Comparison of ENCODE assay signal across 9 mouse cellular contexts in genomic region chr17:32676040-32676635, GRCm38 (mm10). TPM values are rescaled to one million over a fixed set of nuclear protein-coding genes. Genes with fewer than 3 reads are reported as not detected.
DNase-seq lines count a peak whose midpoint lies in the region; ATAC-seq and TF ChIP-seq lines count a peak whose summit lies in the region.
"Had no signal": no experiment of that assay in that cellular context is flagged by ENCODE, and none has a peak within 500 bp of the region (broad histone marks: within the 10 kb centered on the region; RNA-seq: fewer than 3 reads in every experiment).

No protein-coding gene starts in this region.

- intact Hi-C loops in left cerebral cortex, postnatal 36 days (cut with DNase I) = no loop called here

- peak overlapping the region; percentile 40 for H3K4me2 ChIP-seq in lung, embryonic 14.5 days
- H3K4me2 ChIP-seq in midbrain, embryonic 11.5 days = 0 out of 2 replicates have a peak overlapping the region, but pooled peaks have one; percentile 6

- H3K27me3 ChIP-seq in lung, embryonic 14.5 days (ENCODE audit: insufficient read depth, low read length) = no peaks in the 10 kb centered on the region
- H3K27me3 ChIP-seq in hindbrain, embryonic 10.5 days (ENCODE audit: insufficient read depth, poor library complexity, severe bottlenecking) = no peaks in the 10 kb centered on the region
- H3K27me3 ChIP-seq in midbrain, embryonic 11.5 days (ENCODE audit: control insufficient read depth, insufficient read depth, low read length) = no peaks in the 10 kb centered on the region

- no peak for TF ChIP-seq CTCF in lung, embryonic 14.5 days (IDR thresholded peaks at IDR 0.05; ENCODE audit: low read depth)

- 31% methylated on average over 21 of the region's 21 CpGs for WGBS in lung, embryonic 14.5 days
- WGBS in hindbrain, embryonic 10.5 days = 44% methylated on average over 21 of the region's 21 CpGs
- WGBS in midbrain, embryonic 11.5 days = 43% methylated on average over 21 of the region's 21 CpGs

- no peak overlapping the region for H3K27ac ChIP-seq in lung, embryonic 14.5 days (ENCODE audit: low read depth)
- no peak overlapping the region for H3K27ac ChIP-seq in hindbrain, embryonic 10.5 days
- H3K27ac ChIP-seq in midbrain, embryonic 11.5 days (ENCODE audit: low read depth, low read length) = no peak overlapping the region

- no peak overlapping the region for H3K9ac ChIP-seq in lung, embryonic 14.5 days
- H3K9ac ChIP-seq in midbrain, embryonic 11.5 days (ENCODE audit: low read length) = peak overlapping the region; percentile 9

- H3K4me1 ChIP-seq in lung, embryonic 14.5 days (ENCODE audit: insufficient read depth) = no peaks in the 10 kb centered on the region
- peaks cover 6% of the 10 kb centered on the region; the same call in 1 of the 2 replicates for H3K4me1 ChIP-seq in hindbrain, embryonic 10.5 days (replicated peaks)
- H3K4me1 ChIP-seq in midbrain, embryonic 11.5 days (ENCODE audit: control insufficient read depth, insufficient read depth, low read length) = no peaks in the 10 kb centered on the region

- ATAC-seq in lung, embryonic 14.5 days (ENCODE audit: insufficient read depth) = no peak
- no peak for ATAC-seq in midbrain, embryonic 11.5 days (ENCODE audit: low FRiP score)

- H3K9me3 ChIP-seq in lung, embryonic 14.5 days (ENCODE audit: low read depth, low read length) = no peaks in the 10 kb centered on the region
- H3K9me3 ChIP-seq in hindbrain, embryonic 10.5 days = no peaks in the 10 kb centered on the region
- H3K9me3 ChIP-seq in midbrain, embryonic 11.5 days (ENCODE audit: control insufficient read depth, low read length) = no peaks in the 10 kb centered on the region

- peak; percentile 8 for DNase-seq in lung, embryonic 14.5 days
- DNase-seq in lung, postnatal 25 days (ENCODE audit: low spot score) = no peak
- DNase-seq in hindbrain, embryonic 10.5 days (ENCODE audit: low spot score) = peak; percentile 27
- no peak for DNase-seq in midbrain, embryonic 11.5 days (ENCODE audit: low spot score, missing footprints)
- DNase-seq in thymus, postnatal 4 days = peak; percentile 49
- DNase-seq in left cerebral cortex, postnatal 36 days (ENCODE audit: low spot score in 2 of 2) = no peak
- no peak for DNase-seq in layer of hippocampus, adult 9-11 months
- DNase-seq in spleen, adult 18-20 months = no peak

- no peak overlapping the region for H3K4me3 ChIP-seq in lung, embryonic 14.5 days (ENCODE audit: low read depth, low read length)
- peak overlapping the region; percentile 16; the same call in 1 of the 2 replicates for H3K4me3 ChIP-seq in hindbrain, embryonic 10.5 days
- no peak overlapping the region for H3K4me3 ChIP-seq in midbrain, embryonic 11.5 days (ENCODE audit: low read depth, low read length)

- no peaks in the 10 kb centered on the region for H3K36me3 ChIP-seq in lung, embryonic 14.5 days (ENCODE audit: insufficient read depth)
- H3K36me3 ChIP-seq in hindbrain, embryonic 10.5 days = no peaks in the 10 kb centered on the region
- H3K36me3 ChIP-seq in midbrain, embryonic 11.5 days (ENCODE audit: control insufficient read depth, insufficient read depth, low read length) = no peaks in the 10 kb centered on the region

RNA-seq across cellular contexts. Expression of gene Cyp4f15, which starts 9.3 kb away (rescaled TPM):
- polyA plus RNA-seq in lung, embryonic 14.5 days (2014; fragmentation: Nextera tagmentation; extraction: Ambion mirVana) = not detected in 2 replicates
- polyA plus RNA-seq in hindbrain, embryonic 10.5 days (2016; fragmentation: Nextera tagmentation; extraction: Ambion mirVana) = 2.3 and 3.8 TPM in 2 replicates
- polyA plus RNA-seq in midbrain, embryonic 11.5 days (2014; fragmentation: Nextera tagmentation; extraction: Ambion mirVana) = 0.46 and 1.0 TPM in 2 replicates
- 10 to 100 TPM; 18.3 to 19.3 TPM for total RNA-seq in left cerebral cortex, postnatal 36 days (2021)

RNA-seq across cellular contexts. Expression of gene Cyp4f40, which starts 17.4 kb away (rescaled TPM):
- not detected in 2 replicates for polyA plus RNA-seq in lung, embryonic 14.5 days (2014; fragmentation: Nextera tagmentation; extraction: Ambion mirVana)
- not detected in 2 replicates for polyA plus RNA-seq in hindbrain, embryonic 10.5 days (2016; fragmentation: Nextera tagmentation; extraction: Ambion mirVana)
- polyA plus RNA-seq in midbrain, embryonic 11.5 days (2014; fragmentation: Nextera tagmentation; extraction: Ambion mirVana) = not detected in 2 replicates
- not detected for total RNA-seq in left cerebral cortex, postnatal 36 days (2021)

RNA-seq across cellular contexts. Expression of gene Cyp4f37, which starts 55.0 kb away (rescaled TPM):
- polyA plus RNA-seq in lung, embryonic 14.5 days (2014; fragmentation: Nextera tagmentation; extraction: Ambion mirVana) = not detected in 2 replicates
- not detected in 2 replicates for polyA plus RNA-seq in hindbrain, embryonic 10.5 days (2016; fragmentation: Nextera tagmentation; extraction: Ambion mirVana)
- polyA plus RNA-seq in midbrain, embryonic 11.5 days (2014; fragmentation: Nextera tagmentation; extraction: Ambion mirVana) = 0.32 TPM in 1 of 2 replicates, not detected in the other
- not detected for total RNA-seq in left cerebral cortex, postnatal 36 days (2021)
- polyA plus RNA-seq: liver, embryonic 16.5 days had no signal

Comparison
In these comparisons a context has a peak if more than half of its experiments do, and no peak if none do; other contexts are left out.
1. DNase-seq: peak in lung, embryonic 14.5 days (single experiment), hindbrain, embryonic 10.5 days (single experiment) and thymus, postnatal 4 days (single experiment); none in lung, postnatal 25 days (single experiment), midbrain, embryonic 11.5 days (single experiment), left cerebral cortex, postnatal 36 days (0 of 2), layer of hippocampus, adult 9-11 months (single experiment) and spleen, adult 18-20 months (0 of 2).